Mouse (Mus musculus): ENCODE data around the gene Ccdc160.

DNA sequence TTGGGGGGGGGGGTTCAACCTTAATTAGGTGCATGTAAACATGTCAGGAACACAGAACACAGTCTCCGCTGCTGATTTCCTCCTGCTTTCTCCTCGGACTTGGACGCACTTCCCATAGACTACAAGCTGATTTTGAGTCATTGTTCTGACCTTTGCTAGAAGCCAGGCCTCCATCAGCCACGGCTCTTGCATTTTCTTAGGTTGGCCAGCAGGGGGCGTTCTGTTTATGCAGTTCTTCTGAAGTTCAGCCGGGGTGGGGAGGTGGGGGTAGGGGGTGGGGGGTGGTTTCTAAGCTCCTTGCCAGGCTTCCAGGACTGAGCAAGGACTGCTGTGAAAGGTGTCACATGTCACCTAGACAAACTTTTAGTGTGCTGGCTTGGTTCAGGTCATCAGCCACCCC, 8.6 kb downstream of the Ccdc160 start:
- no peak for TF ChIP-seq CTCF (IDR thresholded peaks at IDR 0.05; ENCODE audit: borderline replicate concordance, control insufficient read depth, extremely low read depth, insufficient read depth, low read length, poor library complexity)
- no peak for TF ChIP-seq POLR2A (IDR thresholded peaks at IDR 0.05; ENCODE audit: control insufficient read depth, extremely low read depth, insufficient read depth, low read length, poor library complexity)
